Comparison of ENCODE assay signal across 16 mouse cellular contexts in genomic region chr13:60133716-60134438, GRCm38 (mm10). TPM values are rescaled to one million over a fixed set of nuclear protein-coding genes. Genes with fewer than 3 reads are reported as not detected.
A peak's percentile ranks its signal among the peaks of the same experiment; 100 is the strongest.
DNase-seq lines count a peak whose midpoint lies in the region; ATAC-seq and TF ChIP-seq lines count a peak whose summit lies in the region.
"Had no signal": no experiment of that assay in that cellular context is flagged by ENCODE, and none has a peak within 500 bp of the region (broad histone marks: within the 10 kb centered on the region; RNA-seq: fewer than 3 reads in every experiment).

No protein-coding gene starts in this region.

- no peak overlapping the region for H3K4me2 ChIP-seq in hindbrain, embryonic 11.5 days (replicated peaks; ENCODE audit: low read depth, low read length)
- no peak overlapping the region for H3K4me2 ChIP-seq in hindbrain, embryonic 16.5 days (ENCODE audit: low read length)
- H3K4me2 ChIP-seq: embryonic facial prominence, embryonic 12.5 days had no signal

- H3K4me1 ChIP-seq in hindbrain, embryonic 11.5 days (replicated peaks; ENCODE audit: control insufficient read depth, insufficient read depth, low read length), result no peaks in the 10 kb centered on the region
- no peaks in the 10 kb centered on the region; the same call in 1 of the 2 replicates for H3K4me1 ChIP-seq in hindbrain, embryonic 16.5 days (ENCODE audit: control insufficient read depth, insufficient read depth, low read depth, low read length)
- H3K4me1 ChIP-seq in limb, embryonic 10.5 days, result peaks cover 52% of the 10 kb centered on the region
- H3K4me1 ChIP-seq in lung, adult 2 months (ENCODE audit: control insufficient read depth, insufficient read depth, low read length), result no peaks in the 10 kb centered on the region
- H3K4me1 ChIP-seq: megakaryocyte, embryonic 14.5 days had no signal

- H3K27ac ChIP-seq in hindbrain, embryonic 11.5 days (ENCODE audit: low read depth, low read length), result no peak overlapping the region
- H3K27ac ChIP-seq in hindbrain, embryonic 16.5 days (ENCODE audit: low read depth, low read length), result no peak overlapping the region
- H3K27ac ChIP-seq in limb, embryonic 10.5 days, result peak overlapping the region; percentile 76
- no peak overlapping the region for H3K27ac ChIP-seq in layer of hippocampus, adult 2 months
- H3K27ac ChIP-seq: embryonic facial prominence, embryonic 12.5 days had no signal

- no peak for DNase-seq in hindbrain, embryonic 11.5 days (ENCODE audit: low spot score)
- peak; percentile 35 for DNase-seq in retina, postnatal 1 day
- DNase-seq in retina, embryonic 14.5 days (ENCODE audit: low spot score), result no peak
- DNase-seq in limb, embryonic 10.5 days (ENCODE audit: low spot score), result peak; percentile 64
- DNase-seq in lung, adult 2 months, result no peak
- DNase-seq in layer of hippocampus, adult 2 months (ENCODE audit: low spot score in 2 of 2), result no peak
- no peak for DNase-seq in gastrocnemius, postnatal 4 days (ENCODE audit: low spot score in 2 of 2)
- DNase-seq: adrenal gland, postnatal 14 days; cerebellum, adult 9-11 months; kidney, postnatal 36 days; right cerebral cortex, postnatal 25 days had no signal

- 34% methylated on average over 10 of the region's 10 CpGs for WGBS in hindbrain, embryonic 11.5 days
- 24% methylated on average over 10 of the region's 10 CpGs for WGBS in hindbrain, embryonic 16.5 days
- WGBS in limb, embryonic 10.5 days, result 22% methylated on average over 10 of the region's 10 CpGs
- WGBS in lung, adult 2 months, result 57% methylated on average over 10 of the region's 10 CpGs

- H3K4me3 ChIP-seq in hindbrain, embryonic 11.5 days (ENCODE audit: low read depth, low read length), result no peak overlapping the region
- H3K4me3 ChIP-seq in hindbrain, embryonic 16.5 days (ENCODE audit: low read length), result no peak overlapping the region
- H3K4me3 ChIP-seq in limb, embryonic 10.5 days, result no peak overlapping the region
- H3K4me3 ChIP-seq in lung, adult 2 months (replicated peaks; ENCODE audit: extremely low read depth, low read depth, low read length), result no peak overlapping the region
- no peak overlapping the region for H3K4me3 ChIP-seq in layer of hippocampus, adult 2 months
- H3K4me3 ChIP-seq: embryonic facial prominence, embryonic 12.5 days had no signal

- no peaks in the 10 kb centered on the region for H3K9me3 ChIP-seq in hindbrain, embryonic 11.5 days (ENCODE audit: control insufficient read depth, low read length)
- H3K9me3 ChIP-seq in hindbrain, embryonic 16.5 days (ENCODE audit: control insufficient read depth, low read length), result no peaks in the 10 kb centered on the region
- H3K9me3 ChIP-seq in limb, embryonic 10.5 days (replicated peaks), result no peaks in the 10 kb centered on the region
- H3K9me3 ChIP-seq: embryonic facial prominence, embryonic 12.5 days had no signal

- TF ChIP-seq CTCF in lung, adult 2 months (IDR thresholded peaks at IDR 0.05; ENCODE audit: insufficient read depth, low read length), result no peak
- no peak for TF ChIP-seq CTCF in layer of hippocampus, adult 2 months (conservative IDR thresholded peaks at IDR 0.05)

- no peaks in the 10 kb centered on the region for H3K36me3 ChIP-seq in hindbrain, embryonic 11.5 days (ENCODE audit: control insufficient read depth, insufficient read depth, low read length)
- H3K36me3 ChIP-seq in hindbrain, embryonic 16.5 days (ENCODE audit: control insufficient read depth, insufficient read depth, low read length), result no peaks in the 10 kb centered on the region
- H3K36me3 ChIP-seq in limb, embryonic 10.5 days, result no peaks in the 10 kb centered on the region
- H3K36me3 ChIP-seq: embryonic facial prominence, embryonic 12.5 days; G1E had no signal

- TF ChIP-seq POLR2A in lung, adult 2 months (IDR thresholded peaks at IDR 0.05; ENCODE audit: borderline replicate concordance, extremely low read depth, low read depth, low read length), result no peak

- no peak overlapping the region for H3K9ac ChIP-seq in hindbrain, embryonic 11.5 days (ENCODE audit: low read depth, low read length)
- H3K9ac ChIP-seq in hindbrain, embryonic 16.5 days (ENCODE audit: low read depth, low read length), result no peak overlapping the region
- H3K9ac ChIP-seq: embryonic facial prominence, embryonic 12.5 days had no signal

- H3K27me3 ChIP-seq in hindbrain, embryonic 11.5 days (ENCODE audit: control insufficient read depth, insufficient read depth, low read length), result 0 out of 2 replicates have a peak, but pooled peaks cover 2% of the 10 kb centered on the region
- no peaks in the 10 kb centered on the region for H3K27me3 ChIP-seq in hindbrain, embryonic 16.5 days (replicated peaks; ENCODE audit: control insufficient read depth, insufficient read depth, low read length)
- H3K27me3 ChIP-seq in limb, embryonic 10.5 days (ENCODE audit: low read depth, poor library complexity, severe bottlenecking), result peaks cover 9% of the 10 kb centered on the region; the same call in 1 of the 2 replicates
- H3K27me3 ChIP-seq: embryonic facial prominence, embryonic 12.5 days; megakaryocyte, embryonic 14.5 days had no signal

- peak; percentile 70 for ATAC-seq in hindbrain, embryonic 11.5 days (ENCODE audit: low FRiP score)
- no peak for ATAC-seq in hindbrain, embryonic 16.5 days
- ATAC-seq: lung, postnatal 0 days had no signal

RNA-seq across cellular contexts. Expression of gene Gas1, which starts 43.3 kb away (rescaled TPM):
- 106 and 124 TPM in 2 replicates for polyA plus RNA-seq in hindbrain, embryonic 11.5 days (2014; fragmentation: Nextera tagmentation; extraction: Ambion mirVana)
- polyA plus RNA-seq in hindbrain, embryonic 16.5 days (2015; fragmentation: Nextera tagmentation; extraction: Ambion mirVana), result 11.7 and 14.6 TPM in 2 replicates
- 143 and 161 TPM in 2 replicates for polyA plus RNA-seq in limb, embryonic 10.5 days (2016; fragmentation: Nextera tagmentation; extraction: Ambion mirVana)
- polyA plus RNA-seq in lung, adult 2 months (2012; rRNA removed), result 66.0 and 124 TPM in 2 replicates
- total RNA-seq in layer of hippocampus, adult 2 months (2021), result 10 to 100 TPM in 1 of 2 experiments, 1 to 10 TPM in 1; 9.1 to 10.5 TPM
- 100 to 1,000 TPM; 110 to 125 TPM for total RNA-seq in gastrocnemius, postnatal 4 days (2021)
- total RNA-seq: G1E had no signal
- polyA plus RNA-seq: G1E had no signal

Comparison
In these comparisons a context has a peak if more than half of its experiments do, and no peak if none do; other contexts are left out.
1. DNase-seq: peak in retina, postnatal 1 day (single experiment) and limb, embryonic 10.5 days (single experiment); none in hindbrain, embryonic 11.5 days (single experiment), retina, embryonic 14.5 days (single experiment), lung, adult 2 months (single experiment), layer of hippocampus, adult 2 months (0 of 2) and gastrocnemius, postnatal 4 days (0 of 2).